Mouse (Mus musculus) neutrophil, adult 83 days (primary cell): ENCODE data around the gene Kyat3. TPM values are rescaled to one million over a fixed set of nuclear protein-coding genes. Genes with fewer than 3 reads are reported as not detected.

Experiments used
- total RNA-seq, 2 experiments: library from RNA; stranded (reverse); gene quantifications; one replicate each; pipeline ENCODE4 v1.2.4; 2023

Kyat3 gene
- 1 to 10 TPM; 1.8 to 2.8 TPM for total RNA-seq

GRCm38 (mm10) chr3:142700442-142701322 is at the start of gene Kyat3:
Kyat3 (plus strand) TSS chr3:142701051.

GRCm38 (mm10) chr3:142764995-142765777 is 64.3 kb downstream of the Kyat3 start, which contains the start of gene Gtf2b:
Gtf2b (plus strand) TSS chr3:142765045.

Other genes with a start within 250 kb of the Kyat3 start
- 1 to 10 TPM; 4.4 to 5.0 TPM for gene Gbp5, start 207.1 kb upstream of the Kyat3 start, total RNA-seq
- 1 to 10 TPM; 7.9 to 8.7 TPM for gene Gbp7, start 170.7 kb upstream of the Kyat3 start, total RNA-seq
- gene Gbp3, start 141.0 kb upstream of the Kyat3 start, total RNA-seq: 10 to 100 TPM in 1 of 2 experiments, 1 to 10 TPM in 1; 9.1 to 11.0 TPM
- not detected for gene Gbp2b, start 106.2 kb upstream of the Kyat3 start, total RNA-seq
- 10 to 100 TPM in 1 of 2 experiments, 1 to 10 TPM in 1; 6.6 to 10.2 TPM for gene Gbp2, start 80.4 kb upstream of the Kyat3 start, total RNA-seq
- 10 to 100 TPM; 54.8 to 63.9 TPM for gene Gtf2b, start 64.0 kb downstream of the Kyat3 start, total RNA-seq
- 10 to 100 TPM; 39.6 to 44.8 TPM for gene Pkn2, start 181.0 kb downstream of the Kyat3 start, total RNA-seq